Mouse (Mus musculus): ENCODE results near the gene Tmem235. TPM values are rescaled to one million over a fixed set of nuclear protein-coding genes. Genes with fewer than 3 reads are reported as not detected.

Tmem235 gene
- polyA plus RNA-seq, 1 experiment from 2014 or later = not detected

GRCm38 (mm10) chr11:117888168-117888852 is 27.8 kb downstream of the Tmem235 start:
- no peak for ATAC-seq (ENCODE audit: low FRiP score)
- H3K36me3 ChIP-seq = no peaks in the 10 kb centered on the region
- peak overlapping the region; percentile 51 for H3K4me2 ChIP-seq
- peaks cover 37% of the 10 kb centered on the region for H3K4me1 ChIP-seq (replicated peaks)
- H3K9ac ChIP-seq = peak overlapping the region; percentile 61; the same call in 1 of the 2 replicates
- 10% methylated on average over 20 of the region's 20 CpGs for WGBS
- H3K4me3 ChIP-seq = peak overlapping the region; percentile 15
- no peaks in the 10 kb centered on the region for H3K9me3 ChIP-seq
- no peak overlapping the region for H3K27ac ChIP-seq
- peaks cover 63% of the 10 kb centered on the region for H3K27me3 ChIP-seq

- 4% methylated on average over 33 of the region's 33 CpGs for WGBS
Observed at GRCm38 (mm10) chr11:117888853-117889822, 28.6 kb downstream of the Tmem235 start.

GRCm38 (mm10) chr11:117889887-117890340 is 29.4 kb downstream of the Tmem235 start:
- ATAC-seq (ENCODE audit: low FRiP score) = peak; percentile 53
- H3K27ac ChIP-seq = peak overlapping the region; percentile 83
- H3K9me3 ChIP-seq = no peaks in the 10 kb centered on the region
- H3K27me3 ChIP-seq = peaks cover 63% of the 10 kb centered on the region
- peaks cover 37% of the 10 kb centered on the region for H3K4me1 ChIP-seq (replicated peaks)
- no peak overlapping the region for H3K4me3 ChIP-seq
- H3K36me3 ChIP-seq = no peaks in the 10 kb centered on the region
- WGBS = 2% methylated on average over 11 of the region's 11 CpGs
- peak overlapping the region; percentile 61 for H3K9ac ChIP-seq
- peak overlapping the region; percentile 51 for H3K4me2 ChIP-seq

More at GRCm38 (mm10) chr11:117888853-117889822, 28.6 kb downstream of the Tmem235 start:
- Histone ChIP-seq H3K27me3 (peaks cover 63% of the 10 kb centered on the region), H3K4me3 (peak overlapping the region; percentile 15), H3K9ac (peak overlapping the region; percentile 61), H3K27ac (peak overlapping the region; percentile 83), H3K9me3 (no peaks in the 10 kb centered on the region), H3K36me3 (no peaks in the 10 kb centered on the region), H3K4me1 (replicated peaks) (peaks cover 37% of the 10 kb centered on the region), H3K4me2 (peak overlapping the region; percentile 51)
- ATAC-seq (ENCODE audit: low FRiP score) = peak; percentile 34

- Histone ChIP-seq H3K9me3 (no peaks in the 10 kb centered on the region), H3K4me1 (replicated peaks) (peaks cover 37% of the 10 kb centered on the region), H3K9ac (peak overlapping the region; percentile 61; the same call in 1 of the 2 replicates), H3K4me2 (peak overlapping the region; percentile 51; the same call in 1 of the 2 replicates), H3K4me3 (no peak overlapping the region), H3K36me3 (no peaks in the 10 kb centered on the region), H3K27me3 (peaks cover 60% of the 10 kb centered on the region), H3K27ac (peak overlapping the region; percentile 83; the same call in 1 of the 2 replicates)
- peak; percentile 44; the same call in 1 of the 2 replicates for ATAC-seq (ENCODE audit: low FRiP score)
- 16% methylated on average over 13 of the region's 13 CpGs for whole genome bisulfite sequencing
Observed at GRCm38 (mm10) chr11:117890519-117891282, 30.1 kb downstream of the Tmem235 start.

- no peak overlapping the region for H3K9ac ChIP-seq
- ATAC-seq (ENCODE audit: low FRiP score) = no peak
- no peaks in the 10 kb centered on the region for H3K36me3 ChIP-seq
- H3K27ac ChIP-seq = no peak overlapping the region
- WGBS = 94% methylated on average over 19 of the region's 19 CpGs
- H3K27me3 ChIP-seq = peaks cover 54% of the 10 kb centered on the region
- peaks cover 37% of the 10 kb centered on the region for H3K4me1 ChIP-seq (replicated peaks)
- H3K4me2 ChIP-seq = no peak overlapping the region
- no peaks in the 10 kb centered on the region for H3K9me3 ChIP-seq
- H3K4me3 ChIP-seq = no peak overlapping the region
Observed at GRCm38 (mm10) chr11:117891581-117892175, 31.1 kb downstream of the Tmem235 start.

GRCm38 (mm10) chr11:117892199-117892598 is 31.6 kb downstream of the Tmem235 start:
- H3K4me1 ChIP-seq (replicated peaks) = peaks cover 37% of the 10 kb centered on the region
- H3K36me3 ChIP-seq = no peaks in the 10 kb centered on the region
- H3K4me2 ChIP-seq = no peak overlapping the region
- 56% methylated on average over 6 of the region's 6 CpGs for WGBS
- ATAC-seq (ENCODE audit: low FRiP score) = no peak
- H3K27me3 ChIP-seq = peaks cover 49% of the 10 kb centered on the region
- H3K27ac ChIP-seq = no peak overlapping the region
- no peak overlapping the region for H3K4me3 ChIP-seq
- H3K9ac ChIP-seq = no peak overlapping the region
- no peaks in the 10 kb centered on the region for H3K9me3 ChIP-seq

GRCm38 (mm10) chr11:117894676-117895075 is 34.1 kb downstream of the Tmem235 start:
- Histone ChIP-seq H3K9ac (no peak overlapping the region), H3K27me3 (peaks cover 35% of the 10 kb centered on the region), H3K36me3 (no peaks in the 10 kb centered on the region), H3K27ac (no peak overlapping the region), H3K4me3 (no peak overlapping the region), H3K4me2 (no peak overlapping the region), H3K4me1 (replicated peaks) (peaks cover 21% of the 10 kb centered on the region), H3K9me3 (no peaks in the 10 kb centered on the region)
- ATAC-seq (ENCODE audit: low FRiP score) = no peak
- WGBS = 71% methylated on average over 10 of the region's 10 CpGs

- H3K27me3 ChIP-seq = peaks cover 22% of the 10 kb centered on the region
- no peak overlapping the region for H3K9ac ChIP-seq
- no peaks in the 10 kb centered on the region for H3K36me3 ChIP-seq
- H3K9me3 ChIP-seq = no peaks in the 10 kb centered on the region
- H3K4me2 ChIP-seq = no peak overlapping the region
- no peak for ATAC-seq (ENCODE audit: low FRiP score)
- WGBS = 50% methylated on average over 2 of the region's 2 CpGs
- H3K27ac ChIP-seq = no peak overlapping the region
- no peak overlapping the region for H3K4me3 ChIP-seq
- peaks cover 3% of the 10 kb centered on the region for H3K4me1 ChIP-seq (replicated peaks)
Observed at GRCm38 (mm10) chr11:117896533-117896932, 36.0 kb downstream of the Tmem235 start.

- no peaks in the 10 kb centered on the region for H3K9me3 ChIP-seq
- H3K4me2 ChIP-seq = no peak overlapping the region
- peaks cover 3% of the 10 kb centered on the region; the same call in 1 of the 2 replicates for H3K4me1 ChIP-seq (replicated peaks)
- H3K27me3 ChIP-seq = no peaks in the 10 kb centered on the region
- H3K9ac ChIP-seq = no peak overlapping the region
- no peak overlapping the region for H3K4me3 ChIP-seq
- no peak for ATAC-seq (ENCODE audit: low FRiP score)
- 66% methylated on average over 2 of the region's 2 CpGs for WGBS
- no peak overlapping the region for H3K27ac ChIP-seq
- no peaks in the 10 kb centered on the region for H3K36me3 ChIP-seq
Observed at GRCm38 (mm10) chr11:117902282-117902681, 41.7 kb downstream of the Tmem235 start.

- 86% methylated on average over 8 of the region's 8 CpGs for WGBS
- Histone ChIP-seq H3K27me3 (no peaks in the 10 kb centered on the region), H3K4me2 (no peak overlapping the region), H3K4me3 (no peak overlapping the region), H3K27ac (no peak overlapping the region), H3K36me3 (no peaks in the 10 kb centered on the region), H3K9ac (no peak overlapping the region), H3K4me1 (replicated peaks) (peaks cover 3% of the 10 kb centered on the region; the same call in 1 of the 2 replicates), H3K9me3 (no peaks in the 10 kb centered on the region)
- ATAC-seq (ENCODE audit: low FRiP score) = no peak
Observed at GRCm38 (mm10) chr11:117904442-117904841, 43.9 kb downstream of the Tmem235 start.

- ATAC-seq (ENCODE audit: low FRiP score) = no peak
- peaks cover 5% of the 10 kb centered on the region for H3K4me1 ChIP-seq (replicated peaks)
- H3K9me3 ChIP-seq = no peaks in the 10 kb centered on the region
- H3K27ac ChIP-seq = no peak overlapping the region
- H3K27me3 ChIP-seq = no peaks in the 10 kb centered on the region
- no peak overlapping the region for H3K9ac ChIP-seq
- 93% methylated on average over 8 of the region's 8 CpGs for WGBS
- H3K4me2 ChIP-seq = no peak overlapping the region
- H3K36me3 ChIP-seq = no peaks in the 10 kb centered on the region
- no peak overlapping the region for H3K4me3 ChIP-seq
Observed at GRCm38 (mm10) chr11:117909337-117909736, 48.8 kb downstream of the Tmem235 start.
